Mouse (Mus musculus): ENCODE results near the gene Daam1. TPM values are rescaled to one million over a fixed set of nuclear protein-coding genes. Genes with fewer than 3 reads are reported as not detected.

The Daam1 gene
- total RNA-seq, 4 experiments from 2014 or later: 22.6 to 28.0 (median 26.9) TPM

- DNase-seq: no peak
Observed at GRCm38 (mm10) chr12:72001811-72002210, 170.9 kb downstream of the Daam1 start.

GRCm38 (mm10) chr12:72005307-72005706 is 174.4 kb downstream of the Daam1 start:
- no peak for DNase-seq

- DNase-seq: no peak
Observed at GRCm38 (mm10) chr12:72007656-72008055, 176.8 kb downstream of the Daam1 start.

GRCm38 (mm10) chr12:72009051-72009902 is 178.4 kb downstream of the Daam1 start:
- DNase-seq: no peak

- DNase-seq: no peak
Observed at GRCm38 (mm10) chr12:72011404-72011803, 180.5 kb downstream of the Daam1 start.

- DNase-seq: no peak
Observed at GRCm38 (mm10) chr12:72012126-72012525, 181.2 kb downstream of the Daam1 start.

GRCm38 (mm10) chr12:72013711-72014354 is 183.0 kb downstream of the Daam1 start:
- no peak for DNase-seq

GRCm38 (mm10) chr12:72014355-72014776 is 183.5 kb downstream of the Daam1 start:
- no peak for DNase-seq

GRCm38 (mm10) chr12:72015296-72015695 is 184.4 kb downstream of the Daam1 start:
- DNase-seq: no peak

- no peak for DNase-seq
Observed at GRCm38 (mm10) chr12:72020285-72020684, 189.4 kb downstream of the Daam1 start.

GRCm38 (mm10) chr12:72021543-72021942 is 190.7 kb downstream of the Daam1 start:
- DNase-seq: no peak

- peak; percentile 28 for DNase-seq
Observed at GRCm38 (mm10) chr12:72022790-72023189, 191.9 kb downstream of the Daam1 start.

GRCm38 (mm10) chr12:72023572-72023971 is 192.7 kb downstream of the Daam1 start:
- no peak for DNase-seq

- DNase-seq: no peak
Observed at GRCm38 (mm10) chr12:72025275-72025795, 194.5 kb downstream of the Daam1 start.

- DNase-seq: no peak
Observed at GRCm38 (mm10) chr12:72031171-72031570, 200.3 kb downstream of the Daam1 start.

- no peak for DNase-seq
Observed at GRCm38 (mm10) chr12:72031794-72032193, 200.9 kb downstream of the Daam1 start.

GRCm38 (mm10) chr12:72036097-72036661 is 205.3 kb downstream of the Daam1 start:
- no peak for DNase-seq

GRCm38 (mm10) chr12:72037049-72037448 is 206.2 kb downstream of the Daam1 start:
- no peak for DNase-seq

- DNase-seq: no peak
Observed at GRCm38 (mm10) chr12:72038866-72039265, 208.0 kb downstream of the Daam1 start.

GRCm38 (mm10) chr12:72039501-72039900 is 208.6 kb downstream of the Daam1 start:
- DNase-seq: no peak

GRCm38 (mm10) chr12:72041238-72041637 is 210.4 kb downstream of the Daam1 start:
- no peak for DNase-seq

All from adrenal gland, adult 8-10 months (tissue).